Mouse (Mus musculus): Measurements from ENCODE around the gene Slc25a3. TPM values are rescaled to one million over a fixed set of nuclear protein-coding genes. Genes with fewer than 3 reads are reported as not detected.
A peak's percentile ranks its signal among the peaks of the same experiment; 100 is the strongest.

Gene Slc25a3
- total RNA-seq, 2 experiments from 2014 or later = 2,503 to 2,587 TPM

DNA sequence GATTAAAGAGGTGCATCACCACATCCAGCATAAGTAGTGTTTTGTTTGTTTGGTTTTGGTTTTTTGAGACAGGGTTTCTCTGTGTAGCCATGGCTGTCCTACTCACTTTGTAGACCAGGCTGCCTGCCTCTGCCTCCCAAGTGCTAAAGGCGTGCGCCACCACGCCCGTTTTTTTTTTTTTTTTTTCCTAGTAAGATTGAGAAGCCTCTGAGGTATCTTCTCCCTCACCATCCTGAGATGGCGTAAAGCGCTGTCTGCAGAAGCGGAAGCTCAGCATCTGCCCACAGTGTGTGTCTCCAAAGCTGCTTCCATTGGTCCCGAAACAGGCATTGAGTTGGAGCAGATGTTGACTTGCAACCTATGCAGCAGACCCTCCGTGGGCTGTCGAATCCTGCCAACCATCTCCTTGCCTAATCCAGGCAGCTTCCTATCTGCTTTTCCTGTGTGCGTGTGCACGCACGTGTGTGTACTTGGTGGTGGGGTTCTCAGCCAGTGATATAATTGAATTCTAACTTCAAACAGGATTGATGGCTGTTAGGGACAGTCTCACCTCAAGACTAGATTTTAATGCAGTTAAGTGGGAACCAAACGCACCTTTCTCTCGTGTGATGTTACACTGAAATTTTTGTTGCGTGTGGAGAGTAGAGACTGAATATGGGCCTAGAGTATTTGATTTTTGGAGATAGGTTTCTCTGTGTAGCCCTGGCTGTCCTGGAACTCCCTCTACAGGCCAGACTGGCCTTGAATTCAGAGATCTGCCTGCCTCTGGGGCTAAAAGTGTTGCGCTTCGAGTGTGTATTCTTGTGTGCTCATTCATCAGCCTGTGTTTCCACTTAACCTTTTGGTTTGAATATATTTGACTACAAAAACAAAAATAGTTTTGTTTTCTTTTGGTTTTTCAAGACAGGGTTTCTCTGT is 19.7 kb upstream of the Slc25a3 start:
- no peak for DNase-seq
- intact Hi-C loops (cut with DNase I) = loop anchor here (2.0 kb wide), 1 partner anchor 415 kb away; no protein-coding TSS in a partner anchor

DNA sequence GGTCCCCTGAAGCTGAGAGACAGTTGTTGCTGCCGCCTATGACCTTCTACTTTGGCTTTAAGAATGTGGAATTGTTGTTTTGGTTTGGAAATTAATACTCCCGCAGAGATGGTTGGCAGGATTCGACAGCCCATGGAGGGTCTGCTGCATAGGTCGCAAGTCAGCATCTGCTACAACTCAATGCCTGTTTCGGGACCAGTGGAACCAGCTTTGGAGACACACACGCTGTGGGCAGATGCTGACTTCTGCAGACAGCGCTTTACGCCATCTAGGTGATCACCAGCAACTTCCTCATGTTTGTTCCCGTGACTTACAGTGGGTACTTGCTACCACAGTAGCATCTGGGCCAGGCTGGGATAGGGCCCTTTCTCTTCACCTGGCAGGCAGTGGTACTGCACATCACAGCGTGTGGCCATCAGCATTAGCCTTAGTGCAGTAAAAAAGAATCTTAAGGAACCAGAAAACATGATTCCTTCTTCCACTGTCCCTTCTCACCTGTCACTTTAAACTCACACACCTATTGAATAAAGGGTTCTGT is 18.9 kb upstream of the Slc25a3 start:
- no peak for DNase-seq
- intact Hi-C loops (cut with DNase I) = loop anchor here (2.0 kb wide), 1 partner anchor 414 kb away; no protein-coding TSS in a partner anchor

DNA sequence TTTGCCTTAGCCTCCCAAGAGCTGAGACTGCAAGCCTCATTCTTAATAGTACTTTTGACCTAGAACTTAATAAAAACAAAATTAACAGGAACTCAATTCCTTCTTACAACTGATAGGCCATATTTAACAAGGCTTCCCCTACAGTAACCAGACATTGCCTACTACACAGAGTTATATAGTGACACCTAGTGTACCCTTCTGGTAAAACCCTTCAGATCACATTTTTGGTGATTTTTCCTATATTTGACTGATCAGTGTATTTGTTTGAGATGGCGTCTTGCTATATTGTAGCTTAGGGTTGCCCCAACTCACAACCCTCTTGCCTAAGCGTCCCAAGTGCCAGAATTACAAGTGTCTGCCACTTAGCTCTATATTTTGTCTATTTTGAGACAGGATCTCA is 17.7 kb upstream of the Slc25a3 start:
- intact Hi-C loops (cut with DNase I) = loop anchor here (2.0 kb wide), 1 partner anchor 69 kb away; no protein-coding TSS in a partner anchor
- no peak for DNase-seq

DNA sequence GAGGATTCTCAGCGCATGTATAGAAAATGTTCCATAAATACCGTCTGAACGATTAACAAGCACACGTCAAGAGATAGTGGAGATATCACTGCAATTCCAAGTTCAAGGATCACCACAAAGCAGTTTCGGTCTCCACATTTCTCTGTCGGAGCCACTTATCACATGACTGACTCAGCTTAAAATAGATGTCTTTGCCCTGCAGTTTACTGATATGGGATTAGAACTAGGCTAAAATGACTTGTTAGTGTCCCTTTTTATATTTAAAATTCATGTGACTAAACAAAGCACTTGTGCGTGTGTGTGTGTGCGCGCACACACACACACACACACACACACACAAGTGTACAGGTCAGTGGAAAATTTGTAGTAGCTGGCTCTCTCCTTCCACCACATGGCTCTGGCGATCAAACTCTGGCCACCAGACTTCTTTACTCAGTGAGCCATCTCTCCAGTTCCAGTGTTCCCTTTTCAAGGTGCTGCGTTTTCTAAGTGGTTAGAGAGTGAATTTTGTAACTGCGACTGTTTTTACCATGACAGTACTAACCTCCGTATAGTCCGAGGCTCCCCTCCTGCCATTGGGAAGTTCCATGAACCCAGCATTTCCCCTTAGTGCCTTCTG is 15.4 kb upstream of the Slc25a3 start:
- DNase-seq = no peak
- intact Hi-C loops (cut with DNase I) = loop anchor here (2.0 kb wide), 1 partner anchor 16 kb away; no protein-coding TSS in a partner anchor

DNA sequence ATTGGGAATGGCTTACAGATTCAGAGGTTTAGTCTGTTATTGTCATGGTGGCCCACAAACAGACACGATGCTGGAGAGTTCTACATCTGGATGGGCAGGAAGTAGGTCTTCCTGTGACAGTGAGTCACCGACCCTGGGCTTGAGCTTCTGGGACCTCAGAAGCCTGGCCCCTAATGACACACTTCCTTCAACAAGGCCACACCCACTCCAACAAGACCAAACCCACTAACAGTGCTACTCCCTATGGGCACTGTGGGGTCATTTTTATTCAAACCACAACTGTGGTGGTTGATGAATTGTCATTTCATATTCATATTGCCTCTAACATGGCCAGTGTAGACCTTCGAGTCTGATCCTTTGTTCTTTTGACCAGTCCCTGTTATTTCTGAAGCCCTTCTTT is 14.5 kb upstream of the Slc25a3 start:
- DNase-seq = no peak
- intact Hi-C loops (cut with DNase I) = loop anchor here (2.0 kb wide), 1 partner anchor 16 kb away; no protein-coding TSS in a partner anchor

DNA sequence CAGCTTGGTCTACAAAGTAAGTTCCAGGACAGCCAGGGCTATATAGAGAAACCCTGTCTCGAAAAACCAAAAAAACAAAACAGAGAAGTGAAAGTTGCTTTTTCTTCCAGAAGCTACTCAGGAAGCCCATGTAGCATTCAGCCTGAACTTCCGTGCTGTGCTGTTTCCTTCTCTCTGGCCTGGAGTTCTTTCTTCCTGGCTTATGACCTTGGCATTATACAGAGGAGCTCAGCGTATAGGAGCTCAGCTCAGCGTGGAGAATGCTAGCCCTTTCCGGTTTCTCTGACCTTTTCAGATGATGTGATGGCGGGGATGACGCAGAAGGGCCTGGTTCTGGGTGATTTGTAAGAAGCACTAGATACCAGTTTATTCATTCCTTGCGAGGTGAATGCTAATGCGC is 13.5 kb upstream of the Slc25a3 start:
- no peak for DNase-seq
- intact Hi-C loops (cut with DNase I) = no loop called here

DNA sequence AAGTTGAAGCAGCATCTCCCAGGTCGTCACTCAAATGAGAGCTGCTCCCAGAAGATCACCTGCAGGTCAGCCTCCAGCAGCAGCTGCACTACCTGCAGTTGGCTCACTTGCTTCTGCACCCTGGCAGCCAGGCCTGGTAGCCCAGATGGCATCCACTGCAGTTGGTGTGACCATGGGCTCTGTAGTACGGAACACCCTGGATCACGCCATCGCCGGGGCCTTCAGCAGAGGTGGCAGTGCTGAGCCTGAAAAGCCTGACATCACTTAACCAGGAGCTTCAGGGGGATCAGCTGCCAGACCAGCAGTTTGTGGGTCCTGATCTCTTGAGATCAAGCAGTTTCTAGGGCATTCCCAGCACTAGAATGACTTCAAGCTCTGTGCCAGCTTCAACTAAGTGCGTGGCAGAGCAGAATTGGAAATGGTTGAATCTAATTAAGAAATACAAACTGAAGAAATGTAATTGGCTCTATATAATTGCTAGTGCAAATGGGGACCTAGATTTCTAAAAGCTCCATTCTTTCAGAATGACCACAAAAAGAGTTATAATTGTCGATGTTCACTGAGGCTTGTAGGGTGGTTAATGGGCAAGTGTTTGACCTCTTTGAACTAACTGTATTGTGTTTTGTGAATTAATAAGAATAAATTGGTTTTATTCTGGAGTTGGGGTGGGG is 11.6 kb upstream of the Slc25a3 start:
- intact Hi-C loops (cut with DNase I) = no loop called here
- no peak for DNase-seq

DNA sequence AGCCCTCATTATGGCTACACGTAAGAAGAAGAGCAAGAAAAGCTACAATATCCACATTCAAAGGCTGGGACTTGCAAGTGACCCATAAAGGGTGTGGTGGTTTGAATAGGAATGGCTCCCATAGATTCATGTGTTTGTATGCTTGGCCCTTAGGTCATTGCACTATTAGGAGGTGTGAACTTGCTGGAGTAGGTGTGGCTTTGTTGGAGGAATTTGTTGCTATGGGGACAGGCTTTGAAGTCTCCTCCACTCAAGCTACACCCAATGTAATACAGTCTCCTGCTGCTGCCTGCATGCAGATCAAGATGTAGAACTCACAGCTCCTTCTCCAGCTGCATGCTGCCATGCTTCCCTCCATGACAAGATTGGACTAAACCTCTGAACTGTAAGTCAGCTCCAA is 7.7 kb upstream of the Slc25a3 start:
- DNase-seq = no peak

DNA sequence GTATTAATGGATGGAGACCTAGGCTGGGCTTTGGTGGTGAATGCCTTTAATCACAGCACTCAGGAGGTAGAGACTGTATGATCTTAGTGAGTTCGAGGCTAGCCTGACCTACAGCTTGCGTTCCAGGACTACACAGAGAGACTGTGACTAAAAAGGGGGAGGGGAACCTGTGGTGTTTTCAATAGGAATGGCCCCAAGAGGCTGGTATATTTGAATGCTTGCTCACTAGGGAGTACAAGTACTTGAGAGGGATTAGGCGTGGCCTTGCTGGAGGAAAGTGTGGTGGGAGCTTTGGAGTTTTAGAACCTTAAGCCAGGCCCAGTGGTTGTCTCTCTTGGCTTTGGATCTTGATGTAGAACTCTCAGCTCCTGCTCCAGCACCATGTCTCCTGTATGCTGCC is 6.9 kb upstream of the Slc25a3 start:
- intact Hi-C loops (cut with DNase I) = no loop called here
- DNase-seq = no peak

More for the DNA sequence above, 7.7 kb upstream of the Slc25a3 start:
- intact Hi-C loops (cut with DNase I) = no loop called here

DNA sequence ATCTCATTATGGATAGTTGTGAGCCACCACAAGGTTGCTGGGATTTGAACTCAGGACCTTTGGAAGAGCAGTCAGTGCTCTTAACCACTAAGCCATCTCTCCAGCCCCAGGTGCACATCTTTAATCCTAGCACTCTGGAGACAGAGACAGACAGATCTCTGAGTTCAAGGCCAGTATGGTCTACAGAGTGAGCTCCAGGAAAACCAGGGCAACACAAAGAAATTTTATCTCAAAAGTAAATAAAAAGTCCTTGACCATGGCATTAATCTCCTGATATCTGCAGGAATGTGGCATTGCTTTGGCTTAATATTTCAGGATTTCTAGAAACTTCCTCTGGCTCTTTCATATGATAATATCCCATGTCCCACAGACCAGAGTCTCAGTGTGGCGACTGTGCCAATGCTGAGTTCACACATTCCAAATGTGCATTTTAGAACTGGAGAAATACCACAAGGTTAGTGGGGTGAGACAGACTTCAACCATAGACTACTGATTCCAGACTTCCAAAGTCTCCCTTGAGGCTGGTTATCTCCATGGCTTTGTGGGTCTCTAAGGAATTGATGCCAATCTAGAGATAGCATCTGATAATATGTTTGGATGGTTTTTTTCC is 4.8 kb upstream of the Slc25a3 start:
- intact Hi-C loops (cut with DNase I) = no loop called here
- DNase-seq = no peak

DNA sequence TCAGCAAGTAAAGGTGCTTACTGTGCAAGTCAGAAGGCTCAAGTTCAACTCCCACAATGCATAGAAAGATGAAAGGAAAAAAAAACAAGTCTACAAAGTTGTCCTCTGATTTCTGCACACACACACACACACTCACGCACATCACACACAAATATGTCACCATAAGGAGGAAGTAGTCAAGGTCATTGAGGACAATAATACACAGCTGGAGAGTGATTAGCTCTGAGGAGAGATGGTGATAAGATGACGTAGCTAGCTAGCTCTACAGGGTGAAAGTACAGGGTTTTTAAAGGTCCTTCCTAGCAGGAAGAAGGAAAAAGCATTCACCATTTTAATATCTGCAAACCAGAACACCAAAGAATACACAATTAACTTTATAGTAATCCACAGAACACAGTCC is 3.5 kb upstream of the Slc25a3 start:
- DNase-seq = no peak
- intact Hi-C loops (cut with DNase I) = no loop called here

DNA sequence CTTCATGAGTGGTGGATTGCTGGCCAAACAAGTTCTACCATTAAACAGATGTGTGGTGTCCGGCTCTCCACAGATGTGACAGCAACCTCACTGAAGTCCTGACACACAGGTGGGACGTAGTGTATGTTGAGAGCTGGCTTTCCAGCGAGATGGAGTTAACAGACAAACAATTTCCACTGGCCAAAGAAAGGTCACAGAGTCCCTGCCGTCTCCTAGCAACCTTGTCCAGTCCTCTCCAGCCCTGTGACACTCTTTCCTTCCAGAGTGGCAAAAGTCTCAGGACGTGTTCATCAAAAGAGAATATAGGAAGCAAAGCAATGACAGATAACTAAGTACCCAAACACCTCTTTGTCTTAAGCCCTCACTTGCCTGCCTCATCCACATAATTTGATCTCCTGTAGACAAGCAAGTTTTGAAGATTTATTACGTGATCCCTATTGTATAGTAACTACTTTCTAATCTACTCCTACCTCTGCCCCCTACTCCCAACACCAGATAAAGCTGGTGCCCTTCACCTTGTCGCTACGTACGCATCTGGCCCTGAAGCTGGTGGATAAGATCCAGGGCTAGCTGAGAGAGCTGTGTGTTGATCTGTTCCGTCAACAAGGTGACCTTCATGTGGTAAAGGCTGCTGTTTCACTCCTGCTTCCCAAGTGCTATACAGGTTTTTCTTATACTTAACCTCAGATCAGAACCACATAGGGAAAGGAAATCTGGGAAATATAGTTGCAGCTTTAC is 2.9 kb upstream of the Slc25a3 start:
- DNase-seq = no peak
- intact Hi-C loops (cut with DNase I) = no loop called here

DNA sequence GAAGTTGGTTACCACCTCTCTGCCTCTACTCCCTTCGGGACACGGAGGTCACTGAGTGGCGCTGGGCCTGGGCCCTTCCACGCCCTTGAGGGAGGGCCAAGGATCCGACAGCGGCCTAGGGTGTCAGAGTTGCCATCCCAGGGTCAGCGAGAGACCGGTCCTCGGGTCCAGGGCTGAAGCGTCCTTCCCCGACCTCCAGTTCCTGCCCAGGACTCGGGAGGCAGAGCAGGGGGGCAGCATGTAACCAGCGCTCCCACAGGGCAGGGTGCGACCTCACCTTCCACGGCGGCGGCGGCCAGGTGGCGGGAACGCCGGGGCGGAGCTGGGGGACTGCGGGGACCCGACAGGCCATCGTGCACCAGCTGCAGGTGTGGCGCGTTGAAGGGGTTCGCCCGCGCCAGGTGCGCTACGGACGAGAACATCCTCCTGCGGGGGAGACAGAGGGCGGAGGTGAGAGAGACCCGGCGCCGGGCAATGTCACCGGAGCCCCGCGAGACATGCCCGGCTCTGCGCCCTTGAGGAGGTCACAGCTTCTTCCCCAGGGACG is 505 bp downstream of the Slc25a3 start:
- intact Hi-C loops (cut with DNase I) = loop anchor here (2.0 kb wide), 2 partner anchors 15 to 41 kb away; partner anchors contain the start of genes Apaf1 and Ikbip
- peak in 1 of 2 experiments; percentile 52 for DNase-seq

DNA sequence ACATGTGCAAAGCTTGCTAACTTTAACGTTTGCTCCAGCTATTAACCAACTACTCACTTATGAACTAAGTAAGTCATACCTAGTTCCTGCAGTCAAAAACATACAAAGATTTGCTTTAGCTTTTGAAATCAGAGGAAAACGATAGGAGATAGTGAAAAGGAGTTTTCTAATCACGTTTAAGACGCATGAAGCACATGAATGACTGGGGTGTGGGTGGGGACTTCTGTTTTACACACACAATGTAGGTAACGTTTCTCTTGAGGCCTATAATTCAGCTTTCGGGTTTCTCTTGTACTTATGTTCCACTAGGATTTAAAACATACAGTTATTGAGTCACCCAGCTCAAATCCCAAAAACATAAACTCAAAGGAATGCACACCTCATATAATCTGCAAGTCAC is 1.2 kb downstream of the Slc25a3 start:
- intact Hi-C loops (cut with DNase I) = loop anchor here (2.0 kb wide), 2 partner anchors 16 to 40 kb away; partner anchors contain the start of genes Apaf1 and Ikbip
- no peak for DNase-seq

DNA sequence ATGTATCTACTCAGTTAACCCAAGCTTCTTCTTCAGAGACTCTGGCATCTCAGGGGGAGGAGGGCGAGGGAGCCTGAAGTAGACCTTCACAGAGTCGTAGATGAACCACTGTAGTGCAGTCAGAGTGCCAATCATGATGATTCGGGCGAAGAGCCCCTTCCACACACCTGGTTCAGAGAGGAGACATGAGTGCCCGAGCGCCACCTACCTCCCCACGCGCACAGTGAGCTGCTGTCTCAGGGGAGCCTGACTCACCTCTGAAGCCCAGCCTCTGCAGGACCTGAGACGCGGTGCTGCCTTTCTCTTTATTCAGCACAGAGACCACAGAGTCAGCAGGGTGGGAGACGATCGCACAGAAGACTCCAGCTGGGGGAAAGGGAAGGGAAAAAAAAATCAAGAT is 6.9 kb downstream of the Slc25a3 start:
- intact Hi-C loops (cut with DNase I) = no loop called here
- no peak for DNase-seq

DNA sequence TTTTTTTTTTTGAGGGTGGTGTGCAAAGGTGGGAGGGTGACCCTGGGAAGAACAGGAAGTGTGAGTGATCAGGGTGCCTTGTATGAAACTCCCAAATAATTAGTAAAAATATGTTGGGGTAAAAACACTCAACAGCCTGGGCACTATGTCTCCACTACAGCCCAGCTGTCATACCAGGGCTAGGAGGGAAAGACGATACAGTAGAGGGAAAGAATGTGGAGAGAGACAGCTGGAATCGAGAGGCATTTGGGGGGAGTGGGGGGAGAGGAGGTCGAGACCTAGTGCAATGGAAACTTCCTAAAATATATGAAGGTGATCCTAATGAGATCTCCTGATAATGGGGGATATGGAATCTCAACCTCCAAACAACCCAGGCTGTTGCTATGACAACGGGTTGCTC is 14.0 kb downstream of the Slc25a3 start:
- no peak for DNase-seq

DNA sequence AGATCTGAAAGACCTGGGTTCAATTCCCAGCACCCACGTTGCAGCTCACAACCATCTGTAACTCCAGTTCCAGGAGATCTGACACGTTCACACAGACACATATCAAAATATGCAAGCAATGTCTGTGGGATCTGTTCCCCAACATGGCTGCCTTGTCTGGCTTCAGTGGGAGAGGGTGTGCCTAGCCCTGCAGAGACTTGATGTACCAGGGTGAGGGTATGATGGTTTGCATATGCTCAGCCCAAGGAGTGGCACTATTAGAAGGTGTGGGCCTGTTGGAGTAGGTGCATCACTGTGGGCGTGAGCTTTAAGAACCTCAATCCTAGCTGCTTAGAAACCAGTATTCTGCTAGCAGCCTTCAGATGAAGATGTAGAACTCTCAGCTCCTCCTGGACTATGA is 17.9 kb downstream of the Slc25a3 start:
- intact Hi-C loops (cut with DNase I) = no loop called here
- DNase-seq = no peak

More for the DNA sequence above, 14.0 kb downstream of the Slc25a3 start:
- intact Hi-C loops (cut with DNase I) = no loop called here

DNA sequence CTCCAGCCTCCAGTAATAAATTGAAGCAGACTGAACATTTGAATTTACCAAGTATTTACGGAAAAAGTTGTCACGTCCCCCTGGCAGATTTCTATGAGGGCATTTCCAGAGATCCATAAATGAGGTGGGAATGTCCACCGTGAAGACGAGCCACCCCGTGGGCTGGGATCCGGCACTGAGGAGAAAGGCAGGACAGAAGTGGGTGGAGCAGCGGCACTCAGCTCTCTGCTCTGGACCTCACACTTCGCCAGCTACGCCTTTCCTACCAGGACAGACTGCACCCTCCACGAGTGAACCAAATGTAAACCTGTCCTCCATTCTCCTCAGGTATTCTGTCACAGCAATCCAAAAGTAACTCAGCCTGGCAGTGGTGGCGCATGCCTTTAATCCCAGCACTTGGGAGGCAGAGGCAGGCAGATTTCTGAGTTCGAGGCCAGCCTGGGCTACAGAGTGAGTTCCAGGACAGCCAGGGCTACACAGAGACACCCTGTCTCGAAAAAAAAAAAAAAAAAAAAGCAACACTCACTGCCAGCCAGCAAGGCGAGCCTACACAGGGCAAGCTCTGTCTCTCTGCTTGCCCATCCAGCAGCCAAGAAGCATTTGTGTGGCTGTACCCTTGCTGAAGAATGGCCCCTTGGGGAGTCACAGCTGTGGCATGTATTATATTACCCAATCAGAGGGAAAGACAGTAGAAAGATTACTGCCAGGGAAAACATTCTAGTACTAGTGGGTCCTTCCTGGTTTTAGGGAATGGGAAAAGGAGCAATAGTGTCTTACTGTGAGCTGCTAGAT is 20.9 kb downstream of the Slc25a3 start:
- DNase-seq = no peak
- intact Hi-C loops (cut with DNase I) = no loop called here

DNA sequence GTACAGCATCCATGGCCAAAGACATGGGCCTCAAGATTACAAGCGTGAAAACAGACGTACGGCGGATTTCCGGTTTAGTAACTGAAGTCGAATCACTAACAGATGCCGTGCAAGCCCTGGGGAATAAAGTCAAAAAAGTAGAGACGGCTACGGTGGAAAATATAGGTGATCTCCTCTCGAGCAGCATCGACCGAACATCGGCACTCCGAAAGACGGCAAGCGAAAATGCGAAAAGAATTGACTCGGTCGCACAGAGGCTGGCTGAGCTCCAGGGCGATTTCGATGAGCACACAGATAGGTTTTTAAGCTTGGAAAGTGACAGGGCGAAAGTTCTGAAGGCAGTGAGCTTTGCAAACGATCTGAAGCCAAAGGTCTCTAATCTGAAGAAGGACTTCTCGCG is 21.9 kb downstream of the Slc25a3 start:
- DNase-seq = no peak
- intact Hi-C loops (cut with DNase I) = no loop called here

All from heart, postnatal 36 days (tissue).